Mouse (Mus musculus) liver, embryonic 16.5 days (tissue): ENCODE measurements around the gene Arl3. TPM values are rescaled to one million over a fixed set of nuclear protein-coding genes. Genes with fewer than 3 reads are reported as not detected.

Source experiments
- ATAC-seq: fragments of 200-750 bp; cut with Nextera tagmentation; 2 replicates; pipeline ENCODE4 v1.8.0; 2017; ENCODE audit warnings: low read depth, mild to moderate bottlenecking, moderate number of reproducible peaks, moderate library complexity
- H3K27ac ChIP-seq: fragments of 300-500 bp; sonication (generic); 2 replicates; pipeline ENCODE4 v1.5.1; 2014; ENCODE audit warnings: mild to moderate bottlenecking, low read length
- H3K27me3 ChIP-seq: fragments of 300-500 bp; sonication (generic); 2 replicates; pipeline ENCODE4 v1.6.1; 2014; ENCODE audit warnings: low read depth, low read length, mixed read lengths; ENCODE audit not compliant: control insufficient read depth, insufficient read depth
- H3K36me3 ChIP-seq: fragments of 300-500 bp; sonication (generic); 2 replicates; pipeline ENCODE4 v1.6.1; 2014; ENCODE audit warnings: mild to moderate bottlenecking; ENCODE audit not compliant: control insufficient read depth, insufficient read depth
- H3K4me1 ChIP-seq: fragments of 300-500 bp; sonication (generic); 2 replicates; pipeline ENCODE4 v1.6.1; 2014; ENCODE audit warnings: low read depth, low read length, mixed read lengths; ENCODE audit not compliant: control insufficient read depth
- H3K4me2 ChIP-seq: fragments of 300-500 bp; sonication (generic); 2 replicates; pipeline ENCODE4 v1.6.1; 2014; ENCODE audit warnings: low read depth, low read length, mixed read lengths
- H3K4me3 ChIP-seq: fragments of 300-500 bp; sonication (generic); 2 replicates; pipeline ENCODE4 v1.5.1; 2014; ENCODE audit warnings: low read depth, mild to moderate bottlenecking, low read length
- H3K9ac ChIP-seq: fragments of 300-500 bp; sonication (generic); 2 replicates; pipeline ENCODE4 v1.6.1; 2014; ENCODE audit warnings: low read depth, low read length
- H3K9me3 ChIP-seq: fragments of 300-500 bp; sonication (generic); replicated peaks from 2 replicates; pipeline ENCODE4 v1.6.1; 2016; ENCODE audit warnings: low read length; ENCODE audit not compliant: control insufficient read depth
- WGBS: fragments of 180-500 bp; shearing (Covaris S2); extraction: QIAGEN DNeasy Blood & Tissue Kit; methylation state at CpG from one replicate; pipeline ENCODE4 v1.1.7; 2014; ENCODE audit not compliant: insufficient replicate concordance; 5-methylcytosine and 5-hydroxymethylcytosine counted together
- polyA plus RNA-seq: library from polyadenylated mRNA; unstranded; fragments of >200 nt; fragmentation: Nextera tagmentation; extraction: Ambion mirVana; gene quantifications from 2 replicates; pipeline ENCODE4 v1.2.1, GENCODE M21; 2015

The Arl3 gene
- polyA plus RNA-seq, 1 experiment from 2014 or later, result 23.6 TPM

GRCm38 (mm10) chr19:46503351-46504084 is 69.5 kb downstream of the Arl3 start:
- H3K36me3 ChIP-seq, result peaks cover 4% of the 10 kb centered on the region; the same call in 1 of the 2 replicates
- peak; percentile 43 for ATAC-seq
- peaks cover 58% of the 10 kb centered on the region for H3K4me1 ChIP-seq
- H3K27me3 ChIP-seq, result no peaks in the 10 kb centered on the region
- H3K4me3 ChIP-seq, result peak overlapping the region; percentile 85
- H3K9me3 ChIP-seq, result no peaks in the 10 kb centered on the region
- H3K4me2 ChIP-seq, result peak overlapping the region; percentile 98
- under 1% methylated on average over 21 of the region's 21 CpGs for WGBS
- peak overlapping the region; percentile 91 for H3K9ac ChIP-seq
- peak overlapping the region; percentile 97 for H3K27ac ChIP-seq

GRCm38 (mm10) chr19:46502471-46503166 is 70.4 kb downstream of the Arl3 start:
- no peaks in the 10 kb centered on the region for H3K9me3 ChIP-seq
- peak; percentile 57 for ATAC-seq
- H3K4me2 ChIP-seq, result peak overlapping the region; percentile 98
- peak overlapping the region; percentile 97 for H3K27ac ChIP-seq
- H3K9ac ChIP-seq, result peak overlapping the region; percentile 91
- H3K4me3 ChIP-seq, result peak overlapping the region; percentile 85
- no peaks in the 10 kb centered on the region; the same call in 1 of the 2 replicates for H3K36me3 ChIP-seq
- H3K27me3 ChIP-seq, result no peaks in the 10 kb centered on the region
- peaks cover 49% of the 10 kb centered on the region for H3K4me1 ChIP-seq
- WGBS, result under 1% methylated on average over 53 of the region's 53 CpGs

DNA sequence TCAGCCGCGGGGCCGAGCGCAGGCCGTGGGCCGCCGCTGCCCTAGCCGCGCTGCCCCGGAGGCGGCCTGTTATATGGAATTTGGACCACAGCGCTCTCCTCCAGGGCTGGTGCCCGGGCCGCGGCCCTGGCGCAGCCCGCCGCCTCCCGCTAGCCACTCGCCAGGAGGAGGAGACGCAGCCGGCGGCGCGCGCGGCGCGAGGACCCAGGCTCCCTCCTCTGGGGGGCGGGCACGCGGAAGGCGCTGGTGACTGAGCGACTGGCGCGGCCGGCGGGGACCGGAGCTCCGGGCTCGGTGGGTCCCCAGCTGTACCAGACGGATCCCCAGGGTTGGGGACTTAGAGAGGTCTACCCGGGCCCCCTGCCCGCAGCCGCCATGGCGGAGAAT is 70.9 kb downstream of the Arl3 start:
- peaks cover 45% of the 10 kb centered on the region for H3K4me1 ChIP-seq

GRCm38 (mm10) chr19:46501401-46502068 is 71.5 kb downstream of the Arl3 start, which contains the start of gene Trim8:
Trim8 (plus strand) TSS chr19:46501702.
- Histone ChIP-seq H3K9ac (peak within 1 kb of the TSS; percentile 91), H3K27ac (peak within 1 kb of the TSS; percentile 97), H3K27me3 (no peaks in the 10 kb centered on the region), H3K4me3 (peak within 1 kb of the TSS; percentile 85), H3K9me3 (no peaks in the 10 kb centered on the region), H3K4me2 (peak within 1 kb of the TSS; percentile 98), H3K36me3 (no peaks in the 10 kb centered on the region; the same call in 1 of the 2 replicates), H3K4me1 (peaks cover 40% of the 10 kb centered on the region)
- ATAC-seq, result peak; percentile 8
- under 1% methylated on average over 60 of the region's 64 CpGs for WGBS

More for the DNA sequence above, 70.9 kb downstream of the Arl3 start:
- 0% methylated on average over 45 of the region's 46 CpGs for WGBS
- Histone ChIP-seq H3K9me3 (no peaks in the 10 kb centered on the region), H3K36me3 (no peaks in the 10 kb centered on the region; the same call in 1 of the 2 replicates), H3K4me3 (peak overlapping the region; percentile 85), H3K9ac (peak overlapping the region; percentile 91), H3K27me3 (no peaks in the 10 kb centered on the region), H3K4me2 (peak overlapping the region; percentile 98), H3K27ac (peak overlapping the region; percentile 97)
- 0 out of 2 replicates have a peak, but pooled peaks have one; percentile 5 for ATAC-seq

DNA sequence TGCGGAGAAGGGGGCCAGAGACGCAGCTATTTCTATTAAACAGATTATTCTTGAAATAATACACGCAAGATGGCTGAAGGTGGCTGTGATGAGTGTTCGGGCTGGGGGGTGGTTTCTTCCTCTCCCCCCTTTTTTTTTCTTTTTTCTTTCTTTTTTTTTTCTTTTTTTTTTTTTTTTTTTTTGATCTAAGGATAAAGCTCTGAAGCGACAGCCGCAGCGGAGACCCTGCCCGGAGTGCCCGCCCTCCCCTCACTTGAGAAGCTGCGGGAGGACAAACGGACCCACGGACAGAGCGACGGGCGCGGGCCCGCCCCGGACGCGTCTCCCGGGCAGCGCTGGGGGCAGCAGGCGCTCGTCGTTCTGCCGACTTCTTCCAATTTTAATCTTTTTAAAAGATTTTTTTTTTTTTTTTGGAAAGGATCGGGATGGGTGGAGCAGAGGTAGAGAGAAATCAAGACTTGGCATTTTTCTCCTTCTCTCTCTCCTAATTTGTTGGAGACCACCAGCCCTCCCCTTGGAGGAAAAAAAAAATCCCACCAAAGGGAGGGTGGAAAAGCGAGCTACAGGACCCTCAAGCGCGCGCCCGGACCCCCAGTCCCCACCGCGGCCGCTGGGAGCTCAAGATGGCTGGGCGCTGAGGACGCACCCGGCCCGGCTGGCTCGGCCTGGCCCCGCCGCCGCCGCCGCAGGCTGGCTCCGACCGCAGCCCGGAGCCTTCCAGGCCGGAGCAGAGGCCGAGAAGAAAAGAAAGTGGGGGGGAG is 72.2 kb downstream of the Arl3 start:
- H3K36me3 ChIP-seq, result no peaks in the 10 kb centered on the region; the same call in 1 of the 2 replicates
- WGBS, result 0% methylated on average over 49 of the region's 50 CpGs
- H3K4me2 ChIP-seq, result peak overlapping the region; percentile 98
- peaks cover 32% of the 10 kb centered on the region for H3K4me1 ChIP-seq
- peak overlapping the region; percentile 85 for H3K4me3 ChIP-seq
- H3K9ac ChIP-seq, result peak overlapping the region; percentile 91
- no peaks in the 10 kb centered on the region for H3K9me3 ChIP-seq
- peak overlapping the region; percentile 97 for H3K27ac ChIP-seq
- H3K27me3 ChIP-seq, result no peaks in the 10 kb centered on the region
- ATAC-seq, result no peak

- WGBS, result under 1% methylated on average over 50 of the region's 52 CpGs
- Histone ChIP-seq H3K36me3 (no peaks in the 10 kb centered on the region), H3K9me3 (no peaks in the 10 kb centered on the region), H3K27ac (peak overlapping the region; percentile 97), H3K4me1 (peaks cover 25% of the 10 kb centered on the region), H3K4me2 (peak overlapping the region; percentile 98), H3K9ac (peak overlapping the region; percentile 91), H3K27me3 (no peaks in the 10 kb centered on the region), H3K4me3 (peak overlapping the region; percentile 85)
- peak; percentile 60 for ATAC-seq
Observed at GRCm38 (mm10) chr19:46499836-46500580, 73.0 kb downstream of the Arl3 start.

GRCm38 (mm10) chr19:46499539-46499835 is 73.5 kb downstream of the Arl3 start:
- peak overlapping the region; percentile 73 for H3K27ac ChIP-seq
- no peaks in the 10 kb centered on the region for H3K9me3 ChIP-seq
- no peaks in the 10 kb centered on the region for H3K27me3 ChIP-seq
- H3K4me2 ChIP-seq, result peak overlapping the region; percentile 98
- 6% methylated on average over 3 of the region's 3 CpGs for WGBS
- no peak for ATAC-seq
- peaks cover 19% of the 10 kb centered on the region for H3K4me1 ChIP-seq
- H3K36me3 ChIP-seq, result no peaks in the 10 kb centered on the region
- H3K9ac ChIP-seq, result no peak overlapping the region
- H3K4me3 ChIP-seq, result peak overlapping the region; percentile 85

- H3K27me3 ChIP-seq, result no peaks in the 10 kb centered on the region
- no peak overlapping the region for H3K9ac ChIP-seq
- H3K4me2 ChIP-seq, result no peak overlapping the region
- no peaks in the 10 kb centered on the region for H3K9me3 ChIP-seq
- WGBS, result 65% methylated on average over 2 of the region's 2 CpGs
- H3K27ac ChIP-seq, result no peak overlapping the region
- H3K4me3 ChIP-seq, result no peak overlapping the region
- no peaks in the 10 kb centered on the region for H3K36me3 ChIP-seq
- no peak for ATAC-seq
- peaks cover 8% of the 10 kb centered on the region for H3K4me1 ChIP-seq
Observed at GRCm38 (mm10) chr19:46497230-46497629, 75.8 kb downstream of the Arl3 start.
